Mouse (Mus musculus): ENCODE measurements around the gene Heatr9. TPM values are rescaled to one million over a fixed set of nuclear protein-coding genes. Genes with fewer than 3 reads are reported as not detected.

Gene Heatr9
- polyA plus RNA-seq, 1 experiment from 2014 or later, result not detected

DNA sequence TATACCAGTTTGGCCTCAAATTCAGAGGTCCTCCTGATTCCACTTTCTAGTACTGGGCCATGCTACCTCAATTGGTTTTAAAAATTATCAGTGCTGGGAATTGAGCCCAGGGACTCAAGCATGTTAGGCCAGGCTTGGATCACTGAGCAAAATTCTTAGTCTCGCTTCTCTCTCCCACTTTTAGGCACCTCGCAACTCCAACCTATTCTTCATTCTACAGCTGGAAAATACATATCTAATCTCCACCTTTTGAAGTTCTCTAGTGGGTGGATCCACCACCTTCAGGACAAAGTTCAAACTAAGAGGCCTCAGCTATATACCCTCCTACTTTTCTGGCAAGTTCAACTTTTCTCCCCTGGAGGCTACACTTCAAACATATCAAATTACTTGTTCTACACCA, 50.2 kb downstream of the Heatr9 start:
- Histone ChIP-seq H3K4me1 (peaks cover 46% of the 10 kb centered on the region), H3K36me3 (peaks cover 9% of the 10 kb centered on the region), H3K9ac (peak overlapping the region; percentile 80), H3K4me3 (peak overlapping the region; percentile 85; the same call in 1 of the 2 replicates), H3K27me3 (replicated peaks) (peaks cover 12% of the 10 kb centered on the region; the same call in 1 of the 2 replicates), H3K27ac (replicated peaks) (no peak overlapping the region), H3K4me2 (peak overlapping the region; percentile 71), H3K9me3 (no peaks in the 10 kb centered on the region)
- WGBS, result 72% methylated on average over 2 of the region's 2 CpGs
- no peak for ATAC-seq (ENCODE audit: extremely low read depth, insufficient number of reproducible peaks, low FRiP score, low TSS enrichment)

DNA sequence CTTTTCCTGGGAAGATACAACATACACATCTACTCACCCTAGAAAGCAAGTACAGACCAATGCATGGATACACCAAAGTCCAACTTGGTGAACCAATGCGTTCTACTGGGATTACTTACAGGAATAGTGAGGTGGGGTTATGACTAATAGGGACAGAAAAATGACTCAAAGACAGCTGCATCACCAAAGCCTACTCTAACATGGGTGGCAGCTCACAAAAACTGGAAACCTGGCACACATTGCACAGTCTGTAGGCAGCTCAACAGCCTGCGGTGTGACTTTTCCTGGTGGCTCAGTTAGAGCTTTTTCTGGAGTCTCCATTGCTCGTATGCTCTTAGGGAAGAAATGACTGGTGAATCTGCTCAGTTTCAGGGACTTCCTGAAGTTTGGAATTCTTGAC, 53.2 kb downstream of the Heatr9 start:
- peaks cover 37% of the 10 kb centered on the region for H3K27me3 ChIP-seq (replicated peaks)
- no peak overlapping the region for H3K9ac ChIP-seq
- 86% methylated on average over 3 of the region's 3 CpGs for WGBS
- H3K4me3 ChIP-seq, result no peak overlapping the region
- H3K4me1 ChIP-seq, result peaks cover 47% of the 10 kb centered on the region
- H3K27ac ChIP-seq (replicated peaks), result no peak overlapping the region
- no peaks in the 10 kb centered on the region for H3K36me3 ChIP-seq
- H3K4me2 ChIP-seq, result no peak overlapping the region
- no peaks in the 10 kb centered on the region for H3K9me3 ChIP-seq
- no peak for ATAC-seq (ENCODE audit: extremely low read depth, insufficient number of reproducible peaks, low FRiP score, low TSS enrichment)

DNA sequence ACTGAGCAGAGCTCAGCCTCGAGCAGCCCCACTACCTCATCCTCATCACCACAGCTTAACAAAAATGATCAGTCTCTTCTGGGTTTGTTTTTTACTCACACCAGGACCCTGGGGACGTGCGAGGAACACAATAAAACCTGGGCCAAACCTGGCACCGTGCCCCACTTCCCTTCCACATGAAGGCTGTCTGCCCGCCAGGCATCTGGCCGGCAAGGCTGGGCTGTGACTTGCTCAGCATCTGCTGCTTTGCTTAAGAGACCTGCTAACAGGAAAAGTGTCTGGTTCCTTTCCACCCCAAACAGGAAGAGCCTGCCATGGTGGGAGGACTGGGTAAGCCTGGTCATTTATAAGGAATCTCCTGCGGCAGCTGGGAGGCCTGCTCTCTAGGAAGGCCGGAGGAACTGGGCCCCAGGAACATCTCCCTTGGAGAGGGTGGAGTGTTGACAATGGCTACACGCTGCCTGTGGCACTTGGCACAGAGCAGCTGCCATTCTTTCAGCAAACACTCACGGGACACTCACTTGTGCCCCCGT, 54.8 kb downstream of the Heatr9 start:
- Histone ChIP-seq H3K36me3 (no peaks in the 10 kb centered on the region), H3K4me1 (peaks cover 55% of the 10 kb centered on the region), H3K27me3 (replicated peaks) (peaks cover 48% of the 10 kb centered on the region), H3K9me3 (no peaks in the 10 kb centered on the region), H3K4me3 (no peak overlapping the region), H3K9ac (no peak overlapping the region), H3K4me2 (peak overlapping the region; percentile 16), H3K27ac (replicated peaks) (peak overlapping the region; percentile 67)
- WGBS, result 13% methylated on average over 11 of the region's 11 CpGs
- peak; percentile 56 for ATAC-seq (ENCODE audit: extremely low read depth, insufficient number of reproducible peaks, low FRiP score, low TSS enrichment)

DNA sequence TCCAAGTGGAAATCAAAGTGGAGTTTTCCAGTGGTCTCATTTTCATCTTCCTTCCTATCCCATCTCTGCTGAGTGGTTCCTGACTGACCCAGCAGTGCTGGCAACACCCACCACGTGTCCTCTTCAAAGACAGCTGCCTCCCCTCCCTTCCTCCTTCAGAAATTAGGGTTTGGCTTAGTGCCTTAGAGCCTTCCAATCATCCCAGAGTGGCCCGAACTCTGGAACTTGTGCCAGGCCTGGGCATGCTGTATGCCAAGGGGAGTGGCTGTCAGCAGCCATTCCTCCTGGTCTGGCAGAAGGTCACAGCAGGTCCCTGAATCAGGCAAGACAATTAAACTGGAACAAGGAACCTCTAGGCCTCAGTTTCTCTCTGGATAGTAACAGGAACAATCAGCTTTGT, 56.0 kb downstream of the Heatr9 start:
- Histone ChIP-seq H3K4me2 (no peak overlapping the region), H3K36me3 (no peaks in the 10 kb centered on the region), H3K4me3 (no peak overlapping the region), H3K9me3 (no peaks in the 10 kb centered on the region), H3K4me1 (peaks cover 52% of the 10 kb centered on the region), H3K9ac (no peak overlapping the region), H3K27me3 (replicated peaks) (peaks cover 58% of the 10 kb centered on the region), H3K27ac (replicated peaks) (no peak overlapping the region)
- no peak for ATAC-seq (ENCODE audit: extremely low read depth, insufficient number of reproducible peaks, low FRiP score, low TSS enrichment)
- WGBS, result 28% methylated on average over 2 of the region's 2 CpGs

DNA sequence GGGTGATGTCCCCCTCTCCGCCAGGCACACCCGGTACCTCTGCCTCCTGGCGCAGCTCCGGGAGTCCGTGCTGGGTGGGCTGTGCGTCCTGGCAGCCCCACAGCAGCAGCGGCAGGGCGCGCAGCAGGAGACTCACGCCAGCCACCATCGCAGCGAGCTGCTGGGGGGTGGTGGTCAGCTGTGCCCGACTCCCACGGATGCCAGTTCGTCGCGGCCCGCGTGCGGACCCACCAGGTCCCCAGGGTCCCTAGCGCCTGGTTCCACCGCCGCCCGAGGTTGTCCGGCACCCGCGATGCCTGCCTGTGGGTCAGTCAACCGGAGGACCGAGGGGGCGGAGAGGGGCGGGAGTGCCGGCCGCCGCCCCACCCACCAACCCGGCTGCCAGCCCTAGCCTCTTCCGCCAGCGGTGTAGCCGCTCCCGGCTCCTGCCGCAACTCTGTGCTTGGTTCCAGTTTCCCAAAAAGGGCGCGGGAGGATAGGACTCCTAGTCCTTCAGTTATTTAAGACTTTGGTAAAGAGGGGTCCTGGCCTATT, 59.2 kb downstream of the Heatr9 start, which contains the start of gene Mmp28:
Gene Mmp28, minus strand, starts transcription at position 361 of the 534 bp plus-strand sequence.
- Histone ChIP-seq H3K27ac (replicated peaks) (0 out of 2 replicates have a peak within 1 kb of the TSS, but pooled peaks have one; percentile 37), H3K9ac (peak within 1 kb of the TSS; percentile 86), H3K4me3 (peak within 1 kb of the TSS; percentile 76), H3K4me2 (peak within 1 kb of the TSS; percentile 97), H3K4me1 (peaks cover 61% of the 10 kb centered on the region), H3K27me3 (replicated peaks) (peaks cover 58% of the 10 kb centered on the region), H3K9me3 (no peaks in the 10 kb centered on the region), H3K36me3 (no peaks in the 10 kb centered on the region)
- WGBS, result 0% methylated on average over 39 of the region's 42 CpGs
- ATAC-seq (ENCODE audit: extremely low read depth, insufficient number of reproducible peaks, low FRiP score, low TSS enrichment), result peak; percentile 8; the same call in 1 of the 2 replicates

Other genes with a start within 250 kb of the Heatr9 start
- 0.84 and 0.88 TPM in 2 replicates for gene Slfn14, start 235.4 kb downstream of the Heatr9 start, polyA plus RNA-seq (2015; fragmentation: Nextera tagmentation; extraction: Ambion mirVana)
- 36.2 and 37.2 TPM in 2 replicates for gene Ap2b1, start 223.2 kb downstream of the Heatr9 start, polyA plus RNA-seq (2015; fragmentation: Nextera tagmentation; extraction: Ambion mirVana)
- gene Pex12, start 219.6 kb downstream of the Heatr9 start, polyA plus RNA-seq (2015; fragmentation: Nextera tagmentation; extraction: Ambion mirVana), result 8.5 and 8.6 TPM in 2 replicates
- gene Rasl10b, start 113.0 kb downstream of the Heatr9 start, polyA plus RNA-seq (2015; fragmentation: Nextera tagmentation; extraction: Ambion mirVana), result 7.2 and 7.3 TPM in 2 replicates
- 0.11 TPM in 1 of 2 replicates, not detected in the other for gene Gas2l2, start 92.7 kb downstream of the Heatr9 start, polyA plus RNA-seq (2015; fragmentation: Nextera tagmentation; extraction: Ambion mirVana)
- gene 1700020L24Rik, start 84.5 kb downstream of the Heatr9 start, polyA plus RNA-seq (2015; fragmentation: Nextera tagmentation; extraction: Ambion mirVana), result 1.4 and 2.1 TPM in 2 replicates
- gene Mmp28, start 59.1 kb downstream of the Heatr9 start, polyA plus RNA-seq (2015; fragmentation: Nextera tagmentation; extraction: Ambion mirVana), result 2.5 and 2.7 TPM in 2 replicates
- 9.7 and 10.5 TPM in 2 replicates for gene Taf15, start 49.1 kb downstream of the Heatr9 start, polyA plus RNA-seq (2015; fragmentation: Nextera tagmentation; extraction: Ambion mirVana)
- gene Ccl5, start 8.3 kb upstream of the Heatr9 start, polyA plus RNA-seq (2015; fragmentation: Nextera tagmentation; extraction: Ambion mirVana), result 0.31 and 0.40 TPM in 2 replicates
- gene Ccl9, start 56.5 kb upstream of the Heatr9 start, polyA plus RNA-seq (2015; fragmentation: Nextera tagmentation; extraction: Ambion mirVana), result 2.1 and 2.7 TPM in 2 replicates
- 2.7 and 3.8 TPM in 2 replicates for gene Ccl6, start 70.9 kb upstream of the Heatr9 start, polyA plus RNA-seq (2015; fragmentation: Nextera tagmentation; extraction: Ambion mirVana)
- gene Rpl9-ps1, start 123.4 kb upstream of the Heatr9 start, polyA plus RNA-seq (2015; fragmentation: Nextera tagmentation; extraction: Ambion mirVana), result not detected in 2 replicates
- 0.59 and 0.80 TPM in 2 replicates for gene Ccl3, start 127.2 kb upstream of the Heatr9 start, polyA plus RNA-seq (2015; fragmentation: Nextera tagmentation; extraction: Ambion mirVana)
- 1.2 and 2.1 TPM in 2 replicates for gene Ccl4, start 140.4 kb upstream of the Heatr9 start, polyA plus RNA-seq (2015; fragmentation: Nextera tagmentation; extraction: Ambion mirVana)
- 1.1 and 2.0 TPM in 2 replicates for gene Wfdc17, start 181.8 kb upstream of the Heatr9 start, polyA plus RNA-seq (2015; fragmentation: Nextera tagmentation; extraction: Ambion mirVana)
- 3.1 and 3.4 TPM in 2 replicates for gene Wfdc18, start 186.8 kb upstream of the Heatr9 start, polyA plus RNA-seq (2015; fragmentation: Nextera tagmentation; extraction: Ambion mirVana)
- gene Wfdc21, start 224.8 kb upstream of the Heatr9 start, polyA plus RNA-seq (2015; fragmentation: Nextera tagmentation; extraction: Ambion mirVana), result not detected in 2 replicates
- 12.9 and 15.2 TPM in 2 replicates for gene Heatr6, start 231.5 kb upstream of the Heatr9 start, polyA plus RNA-seq (2015; fragmentation: Nextera tagmentation; extraction: Ambion mirVana)